In the genomic region with DNA sequence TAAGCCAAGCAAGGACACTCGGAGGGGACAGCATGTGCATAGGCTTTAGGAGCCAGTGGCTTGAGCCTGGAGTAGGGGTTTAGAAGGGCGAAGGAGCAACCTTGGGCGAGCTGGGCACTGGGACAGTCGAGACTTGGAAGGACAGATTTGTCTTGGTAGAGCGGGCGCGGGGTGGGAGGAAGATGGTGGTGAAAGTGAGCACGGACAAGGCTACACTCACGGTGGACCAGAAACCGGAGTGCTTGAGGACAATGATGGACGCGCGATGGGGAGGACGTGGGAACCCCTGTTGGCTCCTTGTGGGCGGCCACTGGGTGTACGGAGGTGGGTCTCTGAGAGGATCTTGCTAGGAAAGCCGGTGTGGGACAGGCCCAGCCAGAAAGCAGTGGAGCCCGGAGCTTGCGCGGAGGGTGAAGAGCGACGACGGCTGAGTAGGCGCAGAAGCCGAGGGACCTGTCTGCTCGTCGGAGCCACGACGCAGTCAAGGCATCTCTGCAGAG, we compare ENCODE assay signal across 8 mouse cellular contexts. TPM values are rescaled to one million over a fixed set of nuclear protein-coding genes. Genes with fewer than 3 reads are reported as not detected.
DNase-seq lines count a peak whose midpoint lies in the region; ATAC-seq and TF ChIP-seq lines count a peak whose summit lies in the region.

No protein-coding gene starts in this region.

- H3K27me3 ChIP-seq in kidney, adult 2 months (replicated peaks; ENCODE audit: control insufficient read depth, insufficient read depth, low read length) = peaks cover 3% of the 10 kb centered on the region; the same call in 1 of the 2 replicates
- H3K27me3 ChIP-seq in Patski = no peaks in the 10 kb centered on the region
- H3K27me3 ChIP-seq in heart, embryonic 13.5 days (replicated peaks) = peaks cover 73% of the 10 kb centered on the region
- peaks cover 75% of the 10 kb centered on the region for H3K27me3 ChIP-seq in liver, embryonic 14.5 days (ENCODE audit: control insufficient read depth, insufficient read depth, low read length)

- peak overlapping the region; percentile 71 for H3K27ac ChIP-seq in kidney, adult 2 months (ENCODE audit: insufficient read depth, low read depth, low read length)
- peak overlapping the region; percentile 91 for H3K27ac ChIP-seq in heart, embryonic 13.5 days (replicated peaks)
- no peak overlapping the region for H3K27ac ChIP-seq in liver, embryonic 14.5 days

- H3K4me2 ChIP-seq in heart, embryonic 13.5 days = peak overlapping the region; percentile 84
- H3K4me2 ChIP-seq in liver, embryonic 14.5 days (ENCODE audit: low read depth) = peak overlapping the region; percentile 49

- TF ChIP-seq CTCF in kidney, adult 2 months (conservative IDR thresholded peaks at IDR 0.05; ENCODE audit: insufficient read depth, insufficient read length, low read depth, low read length) = no peak
- no peak for TF ChIP-seq CTCF in Patski (IDR thresholded peaks at IDR 0.05)
- TF ChIP-seq CTCF in liver, embryonic 14.5 days (IDR thresholded peaks at IDR 0.05; ENCODE audit: low read depth) = no peak

- TF ChIP-seq EP300 in liver, embryonic 14.5 days (IDR thresholded peaks at IDR 0.05; ENCODE audit: low read depth) = no peak

- H3K36me3 ChIP-seq in kidney, adult 2 months (ENCODE audit: control insufficient read depth, insufficient read depth, low read length) = no peaks in the 10 kb centered on the region
- peaks cover 11% of the 10 kb centered on the region for H3K36me3 ChIP-seq in heart, embryonic 13.5 days
- H3K36me3 ChIP-seq in liver, embryonic 14.5 days (replicated peaks; ENCODE audit: control insufficient read depth, insufficient read depth, low read depth) = no peaks in the 10 kb centered on the region

- CTCF ChIA-PET in Patski (lab: Charles Lee) = interaction anchor here (1.4 to 1.5 kb wide), 2 partner anchors 14 to 20 kb away, joined by 3 to 4 read pairs; no protein-coding TSS in a partner anchor

- H3K4me1 ChIP-seq in kidney, adult 2 months (ENCODE audit: control insufficient read depth, insufficient read depth, low read length) = peaks cover 9% of the 10 kb centered on the region; the same call in 1 of the 2 replicates
- peaks cover 59% of the 10 kb centered on the region for H3K4me1 ChIP-seq in heart, embryonic 13.5 days
- no peaks in the 10 kb centered on the region for H3K4me1 ChIP-seq in liver, embryonic 14.5 days (replicated peaks; ENCODE audit: control insufficient read depth in 2 of 2, insufficient read depth in 2 of 2, low read length in 1 of 2)

- POLR2A ChIA-PET in Patski (lab: Charles Lee) = interaction anchor here (0.8 to 1.8 kb wide), 4 partner anchors 10 to 72 kb away, joined by 3 read pairs; no protein-coding TSS in a partner anchor

- TF ChIP-seq POLR2A in kidney, adult 2 months (IDR thresholded peaks at IDR 0.05; ENCODE audit: low read depth, low read length) = no peak

- no peaks in the 10 kb centered on the region for H3K9me3 ChIP-seq in heart, embryonic 13.5 days
- no peaks in the 10 kb centered on the region for H3K9me3 ChIP-seq in liver, embryonic 14.5 days (ENCODE audit: control insufficient read depth, low read length)

- DNase-seq in kidney, adult 2 months = no peak
- DNase-seq in kidney, postnatal 14 days = no peak
- DNase-seq in Patski (ENCODE audit: low read depth, low spot score) = no peak
- no peak for DNase-seq in liver, embryonic 14.5 days (ENCODE audit: low read depth in 3 of 3, low spot score in 3 of 3)
- DNase-seq in yolk sac, embryonic 10.5 days (ENCODE audit: low spot score) = peak; percentile 63
- no peak for DNase-seq in right cerebral cortex, postnatal 10 days (ENCODE audit: low spot score in 2 of 2)
- no peak for DNase-seq in layer of hippocampus, adult 9-10 months (ENCODE audit: low spot score)

- H3K4me3 ChIP-seq in kidney, adult 2 months (ENCODE audit: insufficient read depth, low read depth, low read length) = peak overlapping the region; percentile 47
- H3K4me3 ChIP-seq in heart, embryonic 13.5 days = peak overlapping the region; percentile 74
- peak overlapping the region; percentile 31 to 47 for H3K4me3 ChIP-seq in liver, embryonic 14.5 days (ENCODE audit: insufficient read depth in 1 of 2, low read depth in 2 of 2, low read length in 2 of 2)

- in situ Hi-C loops in Patski (cut with MboI; ENCODE audit: low pct_unique_long_range_greater_than_20kb) = no loop called here

- ATAC-seq in Patski = peak; percentile 19
- ATAC-seq in heart, embryonic 13.5 days (ENCODE audit: extremely low read depth, insufficient number of reproducible peaks, low FRiP score, low TSS enrichment) = no peak
- no peak for ATAC-seq in liver, embryonic 14.5 days (ENCODE audit: insufficient read depth)

- WGBS in kidney, adult 2 months = 14% methylated on average over 29 of the region's 29 CpGs
- WGBS in heart, embryonic 13.5 days = 3% methylated on average over 29 of the region's 29 CpGs
- WGBS in liver, embryonic 14.5 days (ENCODE audit: insufficient replicate concordance) = 4% methylated on average over 29 of the region's 29 CpGs

- H3K9ac ChIP-seq in heart, embryonic 13.5 days = peak overlapping the region; percentile 92
- no peak overlapping the region for H3K9ac ChIP-seq in liver, embryonic 14.5 days (replicated peaks)

RNA-seq across cellular contexts. Expression of gene Scarf2, which starts 0.8 kb away (rescaled TPM):
- polyA plus RNA-seq in kidney, adult 2 months (2012; rRNA removed) = 26.8 and 38.2 TPM in 2 replicates
- polyA plus RNA-seq in Patski (2021) = 60.3 TPM
- 7.0 and 8.2 TPM in 2 replicates for polyA plus RNA-seq in heart, embryonic 13.5 days (2015; fragmentation: Nextera tagmentation; extraction: Ambion mirVana)
- 3.4 and 4.3 TPM in 2 replicates for polyA plus RNA-seq in liver, embryonic 14.5 days (2012; rRNA removed)
- polyA plus RNA-seq in liver, embryonic 14.5 days (2014; fragmentation: Nextera tagmentation; extraction: Ambion mirVana) = 0.51 and 1.0 TPM in 2 replicates

RNA-seq across cellular contexts. Expression of gene B830017H08Rik, which starts 35.1 kb away (rescaled TPM):
- polyA plus RNA-seq in kidney, adult 2 months (2012; rRNA removed) = 6.2 and 7.9 TPM in 2 replicates
- polyA plus RNA-seq in Patski (2021) = 0.21 TPM
- not detected in 2 replicates for polyA plus RNA-seq in heart, embryonic 13.5 days (2015; fragmentation: Nextera tagmentation; extraction: Ambion mirVana)
- not detected in 2 replicates for polyA plus RNA-seq in liver, embryonic 14.5 days (2012; rRNA removed)
- not detected in 2 replicates for polyA plus RNA-seq in liver, embryonic 14.5 days (2014; fragmentation: Nextera tagmentation; extraction: Ambion mirVana)

RNA-seq across cellular contexts. Expression of gene Klhl22, which starts 38.4 kb away (rescaled TPM):
- polyA plus RNA-seq in kidney, adult 2 months (2012; rRNA removed) = 50.9 and 69.4 TPM in 2 replicates
- 128 TPM for polyA plus RNA-seq in Patski (2021)
- 40.6 and 43.9 TPM in 2 replicates for polyA plus RNA-seq in heart, embryonic 13.5 days (2015; fragmentation: Nextera tagmentation; extraction: Ambion mirVana)
- 13.1 and 14.0 TPM in 2 replicates for polyA plus RNA-seq in liver, embryonic 14.5 days (2012; rRNA removed)
- 10.8 and 11.6 TPM in 2 replicates for polyA plus RNA-seq in liver, embryonic 14.5 days (2014; fragmentation: Nextera tagmentation; extraction: Ambion mirVana)

RNA-seq across cellular contexts. Expression of gene Car15, which starts 40.3 kb away (rescaled TPM):
- 372 and 440 TPM in 2 replicates for polyA plus RNA-seq in kidney, adult 2 months (2012; rRNA removed)
- 1.4 TPM for polyA plus RNA-seq in Patski (2021)
- 1.1 and 1.8 TPM in 2 replicates for polyA plus RNA-seq in heart, embryonic 13.5 days (2015; fragmentation: Nextera tagmentation; extraction: Ambion mirVana)
- polyA plus RNA-seq in liver, embryonic 14.5 days (2012; rRNA removed) = 1.3 and 1.6 TPM in 2 replicates
- polyA plus RNA-seq in liver, embryonic 14.5 days (2014; fragmentation: Nextera tagmentation; extraction: Ambion mirVana) = not detected in 2 replicates
